Mouse (Mus musculus) embryonic facial prominence, embryonic 13.5 days (tissue): ENCODE data around the gene Xpa. TPM values are rescaled to one million over a fixed set of nuclear protein-coding genes. Genes with fewer than 3 reads are reported as not detected.
"Not testable (repeated sequence)": the region's sequence is repeated elsewhere in the genome, so short reads cannot be mapped to it uniquely, and the experiment has no call there.

Source experiments
- ATAC-seq: fragments of 200-750 bp; cut with Nextera tagmentation; 2 replicates; pipeline ENCODE4 v1.8.0; 2017; ENCODE audit warnings: low read depth; ENCODE audit not compliant: insufficient number of reproducible peaks, insufficient read depth, low FRiP score, low TSS enrichment
- H3K27ac ChIP-seq: fragments of 300-500 bp; sonication (generic); 2 replicates; pipeline ENCODE4 v1.5.1; 2015; ENCODE audit warnings: moderate library complexity, mild to moderate bottlenecking, inconsistent platforms
- H3K27me3 ChIP-seq: fragments of 300-500 bp; sonication (generic); 2 replicates; pipeline ENCODE4 v1.6.1; 2015; ENCODE audit warnings: mild to moderate bottlenecking, inconsistent platforms
- H3K36me3 ChIP-seq: fragments of 300-500 bp; sonication (generic); 2 replicates; pipeline ENCODE4 v1.6.1; 2015; ENCODE audit warnings: mild to moderate bottlenecking, inconsistent platforms
- H3K4me1 ChIP-seq: fragments of 300-500 bp; sonication (generic); 2 replicates; pipeline ENCODE4 v1.6.1; 2015; ENCODE audit warnings: inconsistent platforms
- H3K4me2 ChIP-seq: fragments of 300-500 bp; sonication (generic); 2 replicates; pipeline ENCODE4 v1.6.1; 2015; ENCODE audit warnings: moderate library complexity, mild to moderate bottlenecking, inconsistent platforms
- H3K4me3 ChIP-seq: fragments of 300-500 bp; sonication (generic); 2 replicates; pipeline ENCODE4 v1.5.1; 2015; ENCODE audit warnings: mild to moderate bottlenecking, inconsistent platforms
- H3K9ac ChIP-seq: fragments of 300-500 bp; sonication (generic); 2 replicates; pipeline ENCODE4 v1.6.1; 2015; ENCODE audit warnings: mild to moderate bottlenecking, inconsistent platforms
- H3K9me3 ChIP-seq: fragments of 300-500 bp; sonication (generic); 2 replicates; pipeline ENCODE4 v1.6.1; 2016; ENCODE audit warnings: inconsistent platforms
- WGBS: fragments of 180-500 bp; shearing (Covaris S2); methylation state at CpG from one replicate; pipeline ENCODE4 v1.1.7; 2015; ENCODE audit warnings: mixed read lengths; 5-methylcytosine and 5-hydroxymethylcytosine counted together
- polyA plus RNA-seq: library from polyadenylated mRNA; unstranded; fragments of >200 nt; fragmentation: Nextera tagmentation; extraction: Ambion mirVana; gene quantifications from 2 replicates; pipeline ENCODE4 v1.2.1, GENCODE M21; 2015

The Xpa gene
- polyA plus RNA-seq = 29.6 and 31.7 TPM in 2 replicates

- Histone ChIP-seq H3K9me3 (no peaks in the 10 kb centered on the region), H3K27ac (peak within 1 kb of the TSS; percentile 90), H3K27me3 (peaks cover 17% of the 10 kb centered on the region), H3K4me2 (peak within 1 kb of the TSS; percentile 82), H3K4me3 (peak within 1 kb of the TSS; percentile 75), H3K36me3 (peaks cover 3% of the 10 kb centered on the region), H3K4me1 (peaks cover 20% of the 10 kb centered on the region), H3K9ac (peak within 1 kb of the TSS; percentile 93)
- peak; percentile 90 for ATAC-seq
- WGBS = under 1% methylated on average over 65 of the region's 70 CpGs
Observed at GRCm38 (mm10) chr4:46195781-46196487, at the start of gene Xpa. TSS of gene Xpa (minus strand) at chr4:46196311.

DNA sequence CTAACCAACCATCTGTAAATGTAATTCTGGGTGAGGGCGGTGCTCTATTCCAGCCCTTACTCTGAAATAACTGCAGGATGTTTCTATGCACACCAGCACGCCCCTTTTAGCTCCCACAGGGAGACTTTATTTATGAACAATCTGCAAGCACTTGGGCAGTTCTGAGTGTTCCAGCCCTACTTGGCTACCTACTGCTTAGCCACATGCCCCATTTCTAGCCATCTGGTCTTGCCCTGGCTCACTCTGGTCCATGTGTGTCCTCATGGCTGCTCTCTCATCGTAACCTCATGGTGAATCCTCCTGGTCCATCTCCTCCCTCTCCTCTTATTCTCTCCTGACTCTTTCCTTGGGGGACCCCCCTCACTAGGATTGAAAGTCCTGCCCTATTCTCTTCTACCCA, 39.8 kb upstream of the Xpa start:
- no peaks in the 10 kb centered on the region; the same call in 1 of the 2 replicates for H3K27me3 ChIP-seq
- no peak overlapping the region for H3K4me2 ChIP-seq
- no peak for ATAC-seq
- H3K9me3 ChIP-seq = no peaks in the 10 kb centered on the region
- H3K9ac ChIP-seq = no peak overlapping the region
- no peaks in the 10 kb centered on the region for H3K36me3 ChIP-seq
- 90% methylated on average over 3 of the region's 3 CpGs for WGBS
- H3K27ac ChIP-seq = no peak overlapping the region
- H3K4me1 ChIP-seq = no peaks in the 10 kb centered on the region
- H3K4me3 ChIP-seq = no peak overlapping the region

GRCm38 (mm10) chr4:46234739-46235138, 38.6 kb upstream of the Xpa start:
- Histone ChIP-seq H3K4me1 (no peaks in the 10 kb centered on the region), H3K4me3 (no peak overlapping the region), H3K9me3 (no peaks in the 10 kb centered on the region), H3K27me3 (no peaks in the 10 kb centered on the region; the same call in 1 of the 2 replicates), H3K9ac (no peak overlapping the region), H3K4me2 (no peak overlapping the region), H3K27ac (no peak overlapping the region), H3K36me3 (no peaks in the 10 kb centered on the region)
- WGBS = 93% methylated on average over 5 of the region's 5 CpGs
- no peak for ATAC-seq

DNA sequence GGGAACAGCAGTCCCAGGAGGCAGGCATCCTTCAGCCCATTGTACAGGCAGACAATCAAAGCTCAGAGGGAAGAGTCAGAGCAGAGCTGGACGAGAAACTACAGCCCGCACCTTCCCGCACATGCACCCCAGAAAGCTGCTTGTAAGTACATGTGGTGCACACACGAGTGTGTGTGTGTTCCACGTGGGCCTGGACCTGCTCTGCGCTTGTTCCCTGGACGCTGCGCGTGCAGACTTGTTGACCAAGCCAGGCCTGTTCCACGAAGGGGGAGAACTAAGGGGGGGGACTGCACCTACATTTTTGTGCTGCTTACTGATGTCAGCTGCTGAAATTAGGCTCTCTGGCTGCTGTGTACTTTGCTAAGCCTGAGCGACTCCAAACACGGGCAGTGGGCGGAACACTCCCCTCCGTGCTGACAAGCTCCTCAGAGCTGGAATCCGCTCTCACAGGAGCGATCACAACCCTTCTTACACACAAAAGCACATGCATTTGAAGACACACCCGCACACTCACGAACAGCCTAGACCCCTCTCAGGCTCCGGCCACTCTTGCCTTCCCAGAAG, 30.9 kb upstream of the Xpa start:
- Histone ChIP-seq H3K4me2 (no peak overlapping the region), H3K4me1 (peaks cover 6% of the 10 kb centered on the region; the same call in 1 of the 2 replicates), H3K36me3 (no peaks in the 10 kb centered on the region), H3K27ac (no peak overlapping the region), H3K4me3 (no peak overlapping the region), H3K9me3 (no peaks in the 10 kb centered on the region), H3K27me3 (no peaks in the 10 kb centered on the region; the same call in 1 of the 2 replicates), H3K9ac (no peak overlapping the region)
- 54% methylated on average over 19 of the region's 19 CpGs for WGBS
- ATAC-seq = peak; percentile 23; the same call in 1 of the 2 replicates

DNA sequence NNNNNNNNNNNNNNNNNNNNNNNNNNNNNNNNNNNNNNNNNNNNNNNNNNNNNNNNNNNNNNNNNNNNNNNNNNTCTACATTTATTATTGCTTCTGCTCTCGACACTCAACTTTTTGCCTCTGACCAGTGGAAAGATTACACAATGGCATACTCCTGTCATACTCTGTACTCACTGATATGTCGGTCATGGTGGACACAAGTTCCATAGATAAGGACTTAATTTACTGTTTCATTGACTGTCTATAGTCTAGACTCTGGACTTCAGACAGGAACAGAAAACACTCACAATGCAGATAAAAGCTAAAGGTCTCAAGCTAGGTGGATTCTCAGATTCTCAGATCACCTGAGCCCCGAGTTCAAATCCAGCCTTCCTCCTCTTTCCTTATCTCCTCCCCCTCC, 25.0 kb upstream of the Xpa start:
- Histone ChIP-seq H3K4me2 (no peak overlapping the region), H3K27me3 (no peaks in the 10 kb centered on the region), H3K27ac (no peak overlapping the region), H3K36me3 (no peaks in the 10 kb centered on the region), H3K9me3 (no peaks in the 10 kb centered on the region), H3K9ac (no peak overlapping the region), H3K4me1 (no peaks in the 10 kb centered on the region), H3K4me3 (no peak overlapping the region)
- ATAC-seq = no peak
- 83% methylated on average over 3 of the region's 3 CpGs for WGBS

- peak overlapping the region; percentile 28 for H3K4me3 ChIP-seq
- peak overlapping the region; percentile 59 for H3K9ac ChIP-seq
- peak overlapping the region; percentile 39; the same call in 1 of the 2 replicates for H3K27ac ChIP-seq
- peaks cover 47% of the 10 kb centered on the region for H3K27me3 ChIP-seq
- no peak for ATAC-seq
- no peaks in the 10 kb centered on the region for H3K9me3 ChIP-seq
- no peaks in the 10 kb centered on the region for H3K36me3 ChIP-seq
- peaks cover 8% of the 10 kb centered on the region for H3K4me1 ChIP-seq
- 4% methylated on average over 23 of the region's 23 CpGs for WGBS
- peak overlapping the region; percentile 58 for H3K4me2 ChIP-seq
Observed at GRCm38 (mm10) chr4:46202562-46203126, 6.5 kb upstream of the Xpa start.

- no peak for ATAC-seq
- Histone ChIP-seq H3K27ac (no peak overlapping the region), H3K4me3 (peak overlapping the region; percentile 28), H3K4me2 (peak overlapping the region; percentile 58), H3K4me1 (peaks cover 8% of the 10 kb centered on the region), H3K36me3 (no peaks in the 10 kb centered on the region), H3K9ac (peak overlapping the region; percentile 59; the same call in 1 of the 2 replicates), H3K9me3 (no peaks in the 10 kb centered on the region), H3K27me3 (peaks cover 47% of the 10 kb centered on the region)
- 10% methylated on average over 7 of the region's 7 CpGs for WGBS
Observed at GRCm38 (mm10) chr4:46201834-46202561, 5.9 kb upstream of the Xpa start.

DNA sequence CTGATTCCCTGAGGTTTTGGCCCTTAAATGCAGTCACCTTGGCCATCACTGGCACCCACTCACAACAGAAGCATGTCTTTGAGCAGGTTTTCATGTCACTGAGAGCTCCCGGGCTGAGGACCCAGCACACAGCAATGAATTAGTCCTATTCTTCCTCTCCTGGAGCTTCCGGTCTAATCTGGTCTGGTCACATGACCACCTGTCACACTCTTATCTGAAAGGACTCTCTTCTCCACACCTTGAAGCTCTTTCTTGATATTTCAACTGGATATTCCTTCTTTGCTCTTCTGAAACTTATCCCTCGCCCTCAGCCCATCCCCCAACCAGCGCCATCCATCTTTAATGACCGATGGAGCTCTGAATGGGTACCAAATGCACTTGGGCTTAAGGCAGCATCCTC, 2.0 kb upstream of the Xpa start:
- H3K9me3 ChIP-seq = no peaks in the 10 kb centered on the region
- H3K4me2 ChIP-seq = no peak overlapping the region
- H3K4me3 ChIP-seq = no peak overlapping the region
- no peak overlapping the region for H3K27ac ChIP-seq
- H3K27me3 ChIP-seq = peaks cover 34% of the 10 kb centered on the region
- peaks cover 28% of the 10 kb centered on the region for H3K4me1 ChIP-seq
- no peak overlapping the region for H3K9ac ChIP-seq
- no peak for ATAC-seq
- no peaks in the 10 kb centered on the region for H3K36me3 ChIP-seq
- WGBS = 71% methylated on average over 5 of the region's 5 CpGs

GRCm38 (mm10) chr4:46196513-46196912, 402 bp upstream of the Xpa start:
- peak overlapping the region; percentile 90 for H3K27ac ChIP-seq
- WGBS = 41% methylated on average over 6 of the region's 6 CpGs
- H3K9ac ChIP-seq = peak overlapping the region; percentile 93

GRCm38 (mm10) chr4:46192011-46192410, 4.1 kb downstream of the Xpa start:
- not testable (repeated sequence) for H3K27me3 ChIP-seq, H3K9ac ChIP-seq, H3K9me3 ChIP-seq, H3K4me3 ChIP-seq, H3K27ac ChIP-seq, H3K4me2 ChIP-seq, ATAC-seq
- Histone ChIP-seq H3K36me3 (peaks cover 39% of the 10 kb centered on the region), H3K4me1 (peaks cover 20% of the 10 kb centered on the region)

More at GRCm38 (mm10) chr4:46196513-46196912, 402 bp upstream of the Xpa start:
- H3K4me1 ChIP-seq = peaks cover 20% of the 10 kb centered on the region
- ATAC-seq = no peak
- H3K27me3 ChIP-seq = peaks cover 21% of the 10 kb centered on the region
- peak overlapping the region; percentile 82 for H3K4me2 ChIP-seq
- H3K9me3 ChIP-seq = no peaks in the 10 kb centered on the region
- no peaks in the 10 kb centered on the region for H3K36me3 ChIP-seq
- peak overlapping the region; percentile 75 for H3K4me3 ChIP-seq

DNA sequence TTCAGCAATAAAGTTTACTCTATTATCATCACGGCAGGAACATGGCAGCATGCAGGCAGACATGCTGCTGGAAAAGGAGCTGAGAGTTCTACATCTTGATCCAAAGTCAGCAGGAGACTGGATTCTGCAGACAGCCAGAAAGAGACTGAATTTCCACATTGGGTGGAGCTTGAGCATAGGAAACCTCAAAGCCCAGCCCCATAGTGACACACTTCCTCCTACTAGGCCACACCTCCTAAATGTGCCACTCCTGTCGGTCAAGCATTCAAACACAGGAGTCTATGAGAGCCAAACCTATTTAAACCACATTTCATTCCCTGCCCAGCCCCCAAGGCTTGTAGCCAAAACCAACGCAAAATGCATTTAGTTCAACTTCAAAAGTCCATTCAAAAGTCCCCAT, 9.6 kb downstream of the Xpa start:
- 84% methylated on average over 3 of the region's 3 CpGs for WGBS
- H3K4me1 ChIP-seq = no peaks in the 10 kb centered on the region
- no peak overlapping the region for H3K4me2 ChIP-seq
- no peak overlapping the region for H3K27ac ChIP-seq
- peaks cover 89% of the 10 kb centered on the region for H3K36me3 ChIP-seq
- no peak overlapping the region for H3K9ac ChIP-seq
- no peak overlapping the region for H3K4me3 ChIP-seq
- no peaks in the 10 kb centered on the region for H3K27me3 ChIP-seq
- no peaks in the 10 kb centered on the region for H3K9me3 ChIP-seq
- no peak for ATAC-seq
